Mouse (Mus musculus): ENCODE measurements at regions not wholly inside any gene's neighbourhood (a gene's known extent, or its start where the extent isn't known, plus 50 kb on each side); places are given as distances from the start of the nearest gene placed in this dataset.
"Not testable (repeated sequence)": the region's sequence is repeated elsewhere in the genome, so short reads cannot be mapped to it uniquely, and the experiment has no call there.

- no peak for DNase-seq (ENCODE audit: low read depth, low spot score)
These were observed 924.3 kb downstream of the Poteg start for GRCm38 (mm10) chr8:28371752-28372151.

- no peak for DNase-seq (ENCODE audit: low read depth, low spot score)
These were observed 952.7 kb downstream of the Poteg start for GRCm38 (mm10) chr8:28400141-28400540.

DNA sequence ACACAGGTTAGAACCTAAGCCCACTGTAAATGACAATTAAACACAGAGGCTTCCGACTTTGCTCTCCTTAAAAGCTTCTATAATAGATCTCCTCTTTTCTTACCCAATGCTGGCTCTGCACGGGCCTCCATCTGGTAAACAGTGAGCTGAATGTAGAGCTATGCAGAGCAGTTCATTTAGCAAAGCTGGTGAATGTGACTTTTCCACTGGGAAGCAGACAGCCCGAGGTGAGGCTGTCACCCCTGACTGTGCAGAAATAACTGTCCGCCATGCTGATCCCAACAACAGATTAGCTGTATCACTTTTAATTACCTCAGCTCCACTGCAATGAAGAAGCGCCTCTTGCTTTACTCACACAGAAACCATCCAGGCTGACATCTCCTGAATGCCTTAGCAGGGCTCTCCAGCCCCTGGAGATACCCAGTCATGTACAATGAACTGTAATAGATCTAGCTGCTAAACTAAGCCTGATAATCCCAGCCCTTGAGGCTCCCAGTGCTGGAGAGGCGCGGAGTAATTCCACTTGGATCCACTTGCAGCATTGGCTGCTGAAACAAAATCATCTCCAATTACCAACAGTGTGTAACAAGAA lies 980.2 kb downstream of the Poteg start:
- no peak for DNase-seq (ENCODE audit: low read depth, low spot score)

- no peak for DNase-seq (ENCODE audit: low read depth, low spot score)
These were observed 1025.7 kb downstream of the Poteg start for GRCm38 (mm10) chr8:28473190-28473589.

GRCm38 (mm10) chr8:28487913-28488312 lies 1040.4 kb downstream of the Poteg start:
- no peak for DNase-seq (ENCODE audit: low read depth, low spot score)

GRCm38 (mm10) chr8:28503488-28504319 lies 1056.2 kb downstream of the Poteg start:
- no peak for DNase-seq (ENCODE audit: low read depth, low spot score)

DNA sequence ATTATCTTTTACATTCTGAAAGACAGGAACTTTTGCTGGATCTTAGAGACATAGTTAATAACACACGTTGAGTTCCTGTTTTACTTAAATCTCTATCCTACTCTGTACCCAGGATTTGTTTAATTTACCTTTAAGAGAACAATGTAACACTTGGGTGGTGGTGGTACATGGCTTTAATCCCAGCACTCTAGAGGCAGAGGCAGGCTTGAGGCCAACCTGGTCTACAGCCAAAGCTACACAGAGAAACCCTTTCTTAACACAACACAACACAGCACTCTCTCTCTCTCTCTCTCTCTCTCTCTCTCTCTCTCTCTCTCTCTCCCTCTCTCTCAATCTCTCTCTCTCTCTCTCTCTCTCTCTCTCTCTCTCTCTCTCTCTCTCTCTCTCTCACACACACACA lies 1076.0 kb downstream of the Poteg start:
- DNase-seq (ENCODE audit: low read depth, low spot score): not testable (repeated sequence)

- no peak for DNase-seq (ENCODE audit: low read depth, low spot score)
These were observed 1099.8 kb downstream of the Poteg start for GRCm38 (mm10) chr8:28547236-28547635.

GRCm38 (mm10) chr8:28559881-28560280 lies 1112.4 kb downstream of the Poteg start:
- DNase-seq (ENCODE audit: low read depth, low spot score): no peak

DNA sequence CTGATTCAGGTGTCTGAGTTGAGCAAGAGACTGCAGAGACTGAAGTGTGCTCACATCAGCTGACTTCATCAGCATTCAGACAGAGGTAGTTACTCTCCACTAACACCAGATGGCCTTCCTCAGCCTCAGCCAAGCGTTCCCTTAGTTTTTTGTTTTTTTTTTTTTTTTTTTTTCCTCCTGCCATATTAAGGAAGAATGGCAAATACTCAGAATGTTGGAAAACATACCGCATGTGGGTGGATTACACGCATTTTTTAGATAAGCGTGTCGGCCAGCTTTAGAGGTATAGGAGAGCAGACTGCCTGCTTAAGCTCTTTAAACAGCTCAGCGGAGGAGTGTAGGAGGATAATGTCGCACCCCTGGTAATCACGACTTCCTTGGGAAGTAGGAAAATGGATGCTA lies 1131.8 kb downstream of the Poteg start:
- no peak for DNase-seq (ENCODE audit: low read depth, low spot score)

GRCm38 (mm10) chr8:28580821-28581220 lies 1133.4 kb downstream of the Poteg start:
- DNase-seq (ENCODE audit: low read depth, low spot score): no peak

GRCm38 (mm10) chr8:28589999-28590398 lies 1142.5 kb downstream of the Poteg start:
- DNase-seq (ENCODE audit: low read depth, low spot score): no peak

GRCm38 (mm10) chr8:28593238-28593637 lies 1145.8 kb downstream of the Poteg start:
- no peak for DNase-seq (ENCODE audit: low read depth, low spot score)

DNA sequence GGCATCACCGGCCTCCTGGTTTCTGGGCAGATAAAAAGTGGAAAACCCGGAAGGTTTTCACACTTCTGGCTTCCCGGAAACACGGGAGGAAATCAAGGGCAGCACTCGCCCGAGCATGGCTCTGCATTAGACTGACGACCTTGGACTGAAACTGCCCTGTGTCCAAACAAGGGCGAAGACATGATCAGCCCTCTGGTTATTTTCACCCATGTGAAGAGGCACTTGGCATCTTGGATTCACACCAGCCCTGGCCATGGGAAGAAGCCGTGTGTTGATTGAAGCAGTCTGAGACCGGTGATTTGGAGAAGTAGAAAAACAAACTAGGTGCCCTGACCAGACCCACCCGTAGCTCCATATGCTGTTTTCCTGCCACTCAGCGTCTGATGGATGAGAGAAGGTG lies 1146.7 kb downstream of the Poteg start:
- DNase-seq (ENCODE audit: low read depth, low spot score): no peak

- no peak for DNase-seq (ENCODE audit: low read depth, low spot score)
These were observed 1147.1 kb downstream of the Poteg start for GRCm38 (mm10) chr8:28594606-28595005.

DNA sequence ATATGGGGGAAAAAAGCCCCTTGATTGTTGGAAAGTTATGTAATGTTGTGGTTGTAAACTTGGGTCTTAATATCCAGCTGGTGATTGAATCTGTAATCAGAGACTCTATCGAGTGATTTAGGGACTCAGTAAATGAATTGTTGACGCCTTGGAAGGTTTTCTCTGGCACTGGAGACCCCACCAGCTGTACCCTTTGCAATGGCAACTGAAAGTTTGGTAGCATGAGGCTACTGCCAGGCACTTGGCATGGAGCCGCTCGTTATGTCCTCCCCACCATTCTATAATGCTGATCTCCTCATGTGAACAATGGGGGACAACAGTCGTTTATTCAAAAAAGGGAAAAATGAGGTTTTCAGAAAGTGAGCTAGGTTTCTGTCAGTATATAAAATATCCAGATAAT lies 1148.4 kb downstream of the Poteg start:
- DNase-seq (ENCODE audit: low read depth, low spot score): no peak

Data from brain, embryonic 18.5 days (tissue).